Mouse (Mus musculus) MEL (cell line): Measurements from ENCODE around the gene Olfr389. TPM values are rescaled to one million over a fixed set of nuclear protein-coding genes. Genes with fewer than 3 reads are reported as not detected.

Source experiments
- DNase-seq: peaks from one replicate; pipeline ENCODE4 v3.0.0; 2011; ENCODE audit warnings: low read depth, low spot score
- H3K27ac ChIP-seq: 2 replicates; pipeline ENCODE4 v1.5.1; 2012; ENCODE audit warnings: low read depth, mild to moderate bottlenecking, control low read depth, low read length, moderate library complexity; ENCODE audit not compliant: control insufficient read depth
- H3K27me3 ChIP-seq, 2 experiments: fragments of 150-350 bp in 1 of 2; sonication (generic) in 1 of 2; 2 replicates each; pipeline ENCODE4 v1.6.1; 2012; ENCODE audit warnings: low read length in 2 of 2, mild to moderate bottlenecking in 2 of 2, improper control_type of control experiment in 1 of 2, moderate library complexity in 1 of 2; ENCODE audit not compliant: insufficient read depth in 2 of 2, control insufficient read depth in 1 of 2
- H3K36me3 ChIP-seq, 2 experiments: 2 replicates each; pipeline ENCODE4 v1.6.1; 2012 to 2014; ENCODE audit warnings: low read length in 2 of 2, improper control_type of control experiment in 1 of 2, inconsistent platforms in 1 of 2, mild to moderate bottlenecking in 1 of 2; ENCODE audit not compliant: insufficient read depth in 2 of 2, control insufficient read depth in 1 of 2
- H3K4me1 ChIP-seq, 2 experiments: fragments of 150-350 bp in 1 of 2; sonication (generic) in 1 of 2; 2 replicates each; pipeline ENCODE4 v1.6.1; 2012; ENCODE audit warnings: low read length in 2 of 2, improper control_type of control experiment in 1 of 2, mild to moderate bottlenecking in 1 of 2; ENCODE audit not compliant: insufficient read depth in 2 of 2, control insufficient read depth in 1 of 2
- H3K4me3 ChIP-seq, 2 experiments: fragments of 150-350 bp in 1 of 2; sonication (generic) in 1 of 2; 2 replicates each; pipeline ENCODE4 v1.5.1; 2012; ENCODE audit warnings: low read depth in 2 of 2, low read length in 2 of 2, mild to moderate bottlenecking in 2 of 2, moderate library complexity in 2 of 2, control low read depth in 1 of 2, improper control_type of control experiment in 1 of 2; ENCODE audit not compliant: control insufficient read depth in 1 of 2, insufficient read depth in 1 of 2
- H3K79me2 ChIP-seq: 2 replicates; pipeline ENCODE4 v1.6.1; 2012; ENCODE audit warnings: mild to moderate bottlenecking, low read length, moderate library complexity; ENCODE audit not compliant: control insufficient read depth, poor library complexity, insufficient read depth
- H3K9ac ChIP-seq: 2 replicates; pipeline ENCODE4 v1.6.1; 2012; ENCODE audit warnings: low read depth, mild to moderate bottlenecking, control low read depth, low read length, moderate library complexity; ENCODE audit not compliant: control insufficient read depth, poor library complexity, severe bottlenecking
- H3K9me3 ChIP-seq: fragments of 150-350 bp; sonication (generic); replicated peaks from 2 replicates; pipeline ENCODE4 v1.6.1; 2012; ENCODE audit warnings: mild to moderate bottlenecking, low read length, improper control_type of control experiment, moderate library complexity; ENCODE audit not compliant: insufficient read depth
- BHLHE40 ChIP-seq: IDR thresholded peaks from 2 replicates; pipeline ENCODE4 v1.6.1; 2012; ENCODE audit warnings: low read depth, mild to moderate bottlenecking, inconsistent platforms, low read length, improper control_type of control experiment, borderline replicate concordance
- CTCF ChIP-seq, 3 experiments: IDR thresholded peaks in 2 of 3; conservative IDR thresholded peaks in 1 of 3; 2 replicates each; pipeline ENCODE4 v1.5.1; 2011 to 2012; ENCODE audit warnings: low read length in 3 of 3, low read depth in 2 of 3, mild to moderate bottlenecking in 2 of 3, improper control_type of control experiment in 1 of 3, inconsistent platforms in 1 of 3, mixed read lengths in 1 of 3, moderate library complexity in 1 of 3; ENCODE audit not compliant: control insufficient read depth in 1 of 3, insufficient read depth in 1 of 3, poor library complexity in 1 of 3, severe bottlenecking in 1 of 3
- E2F4 ChIP-seq: IDR thresholded peaks from 2 replicates; pipeline ENCODE4 v1.6.1; 2011; ENCODE audit warnings: low read depth, low read length, improper control_type of control experiment, borderline replicate concordance
- ETS1 ChIP-seq: IDR thresholded peaks from 2 replicates; pipeline ENCODE4 v1.6.1; 2012; ENCODE audit warnings: low read depth, mild to moderate bottlenecking, inconsistent platforms, low read length, improper control_type of control experiment, moderate library complexity
- GABPA ChIP-seq: IDR thresholded peaks from 2 replicates; pipeline ENCODE4 v1.6.1; 2012; ENCODE audit warnings: low read depth, mild to moderate bottlenecking, inconsistent platforms, low read length, improper control_type of control experiment, moderate library complexity
- JUND ChIP-seq: IDR thresholded peaks from 2 replicates; pipeline ENCODE4 v1.6.1; 2011; ENCODE audit warnings: low read depth, mild to moderate bottlenecking, improper control_type of control experiment, low read length
- NELFE ChIP-seq: IDR thresholded peaks from 2 replicates; pipeline ENCODE4 v1.6.1; 2011; ENCODE audit warnings: low read depth, low read length, improper control_type of control experiment
- RAD21 ChIP-seq: IDR thresholded peaks from 2 replicates; pipeline ENCODE4 v1.6.1; 2011; ENCODE audit warnings: mild to moderate bottlenecking, low read depth, low read length, improper control_type of control experiment
- TAL1 ChIP-seq: IDR thresholded peaks from 2 replicates; pipeline ENCODE4 v1.6.1; 2012; ENCODE audit warnings: mild to moderate bottlenecking, inconsistent platforms, low read length, moderate library complexity, mixed read lengths
- TBP ChIP-seq: IDR thresholded peaks from 2 replicates; pipeline ENCODE4 v1.8.0; 2011; ENCODE audit warnings: low read depth, low read length, improper control_type of control experiment
- USF1 ChIP-seq: IDR thresholded peaks from 2 replicates; pipeline ENCODE4 v1.6.1; 2014; ENCODE audit warnings: low read depth, mild to moderate bottlenecking, inconsistent platforms, low read length, improper control_type of control experiment, moderate library complexity
- ZKSCAN1 ChIP-seq: IDR thresholded peaks from 2 replicates; pipeline ENCODE4 v1.6.1; 2012; ENCODE audit warnings: low read depth, mild to moderate bottlenecking, inconsistent platforms, low read length, improper control_type of control experiment, moderate library complexity
- ZMIZ1 ChIP-seq: IDR thresholded peaks from 2 replicates; pipeline ENCODE4 v1.6.1; 2012; ENCODE audit warnings: low read depth, mild to moderate bottlenecking, inconsistent platforms, low read length, improper control_type of control experiment, moderate library complexity
- polyA plus RNA-seq, 2 experiments: library from polyadenylated mRNA; stranded (reverse) in 1 of 2; unstranded in 1 of 2; fragments of >175 nt in 1 of 2; fragments of >200 nt in 1 of 2; gene quantifications; 2 replicates each; pipeline versions ENCODE4 v1.2.1 to v1.2.4; 2012; ENCODE audit warnings: low replicate concordance in 2 of 2, low read depth in 1 of 2; ENCODE audit not compliant: insufficient read length in 2 of 2, insufficient read depth in 1 of 2, missing spikeins in 1 of 2
- total RNA-seq: library from RNA; depleted of rRNA; stranded (reverse); fragments of 300-350 nt; gene quantifications from 2 replicates; pipeline ENCODE4 v1.2.3, GENCODE M21; 2012; rRNA removed

The Olfr389 gene
- total and polyA plus RNA-seq, 3 experiments, result not detected

DNA sequence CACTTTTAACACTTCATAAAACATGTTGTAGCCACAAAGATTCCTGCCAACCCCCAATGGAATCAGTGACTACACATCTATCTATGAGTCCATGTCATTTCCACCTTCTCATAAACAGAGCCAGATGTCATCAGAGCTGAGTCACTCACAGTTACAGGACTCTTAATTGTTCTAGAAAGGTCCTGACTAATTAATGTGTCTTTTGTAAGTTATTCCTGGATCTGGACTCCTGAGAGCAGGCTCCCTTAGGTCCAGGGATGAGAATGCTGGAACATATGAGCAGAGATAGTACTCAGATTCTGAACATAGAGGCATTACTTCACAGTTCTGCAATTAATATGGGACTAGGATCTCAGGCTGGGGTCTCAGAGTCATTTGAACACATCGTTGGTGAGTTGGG, 2.2 kb upstream of the Olfr389 start, which contains the start of gene Olfr390:
Olfr390 (plus strand) TSS at position 301 of the 400 bp plus-strand sequence.
- H3K27me3 ChIP-seq, result no peaks in the 10 kb centered on the region
- H3K4me1 ChIP-seq, result no peaks in the 10 kb centered on the region
- no peak within 1 kb of the TSS for H3K4me3 ChIP-seq
- DNase-seq, result no peak
- no peak within 1 kb of the TSS for H3K27ac ChIP-seq
- H3K79me2 ChIP-seq, result no peaks in the 10 kb centered on the region
- no peaks in the 10 kb centered on the region for H3K36me3 ChIP-seq
- no peak within 1 kb of the TSS for H3K9ac ChIP-seq
- TF ChIP-seq ETS1, result no peak
- no peak for TF ChIP-seq ZKSCAN1
- no peak for TF ChIP-seq NELFE
- TF ChIP-seq TBP, result no peak
- TF ChIP-seq JUND, result no peak
- TF ChIP-seq ZMIZ1, result no peak
- TF ChIP-seq GABPA, result no peak
- no peaks in the 10 kb centered on the region for H3K9me3 ChIP-seq

DNA sequence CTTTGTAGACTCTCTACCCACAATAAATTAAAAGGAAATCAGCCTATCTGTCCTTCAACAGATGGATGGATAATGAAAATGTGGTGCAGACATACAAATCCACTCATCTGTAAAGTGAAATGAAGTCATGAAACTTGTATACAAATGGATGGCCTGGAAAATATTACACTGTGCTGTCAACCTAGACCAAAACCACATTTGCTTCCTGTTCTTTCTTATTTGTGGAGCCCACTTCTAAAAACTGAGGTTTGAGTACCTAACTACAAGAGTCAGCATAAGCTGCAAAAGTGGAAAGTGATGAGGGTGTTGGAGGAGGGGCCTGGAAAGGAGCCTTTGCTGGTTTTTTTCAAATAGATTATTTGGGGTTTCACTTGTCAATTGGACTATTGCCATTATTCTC, 21.4 kb downstream of the Olfr389 start:
- Histone ChIP-seq H3K27ac (no peak overlapping the region), H3K9ac (no peak overlapping the region), H3K9me3 (no peaks in the 10 kb centered on the region), H3K4me1 (no peaks in the 10 kb centered on the region), H3K27me3 (no peaks in the 10 kb centered on the region; a peak in 1 of 4 replicates), H3K4me3 (no peak overlapping the region), H3K36me3 (no peaks in the 10 kb centered on the region), H3K79me2 (no peaks in the 10 kb centered on the region)
- TF ChIP-seq TAL1 (no peak), TBP (no peak), USF1 (no peak), RAD21 (no peak), BHLHE40 (no peak), JUND (no peak), CTCF (IDR thresholded peaks at IDR 0.05 in 2 of 3, conservative IDR thresholded peaks at IDR 0.05 in 1 of 3; ENCODE audit: control insufficient read depth in 1 of 3, insufficient read depth in 1 of 3, low read depth in 2 of 3, low read length in 3 of 3, poor library complexity in 1 of 3, severe bottlenecking in 1 of 3) (no peak), ETS1 (no peak), E2F4 (no peak)
- DNase-seq, result no peak

Other genes with a start within 250 kb of the Olfr389 start
- not detected in 2 replicates for gene Olfr385, start 187.7 kb downstream of the Olfr389 start, total RNA-seq
- gene Olfr385, start 187.7 kb downstream of the Olfr389 start, polyA plus RNA-seq, result not detected
- not detected in 2 replicates for gene Olfr384, start 182.1 kb downstream of the Olfr389 start, total RNA-seq
- gene Olfr384, start 182.1 kb downstream of the Olfr389 start, polyA plus RNA-seq, result not detected
- gene Zfp735, start 91.9 kb downstream of the Olfr389 start, total RNA-seq, result not detected in 2 replicates
- not detected for gene Zfp735, start 91.9 kb downstream of the Olfr389 start, polyA plus RNA-seq
- not detected in 2 replicates for gene Olfr390, start 2.3 kb upstream of the Olfr389 start, total RNA-seq
- gene Olfr390, start 2.3 kb upstream of the Olfr389 start, polyA plus RNA-seq, result not detected
- gene Olfr391-ps, start 22.3 kb upstream of the Olfr389 start, total RNA-seq, result not detected in 2 replicates
- gene Olfr391-ps, start 22.3 kb upstream of the Olfr389 start, polyA plus RNA-seq, result not detected
- not detected in 2 replicates for gene Olfr392, start 36.3 kb upstream of the Olfr389 start, total RNA-seq
- gene Olfr392, start 36.3 kb upstream of the Olfr389 start, polyA plus RNA-seq, result not detected
- not detected in 2 replicates for gene Olfr393, start 70.7 kb upstream of the Olfr389 start, total RNA-seq
- not detected for gene Olfr393, start 70.7 kb upstream of the Olfr389 start, polyA plus RNA-seq
- gene Olfr394, start 110.1 kb upstream of the Olfr389 start, total RNA-seq, result not detected in 2 replicates
- not detected for gene Olfr394, start 110.1 kb upstream of the Olfr389 start, polyA plus RNA-seq
- gene Olfr395, start 128.6 kb upstream of the Olfr389 start, total RNA-seq, result not detected in 2 replicates
- not detected for gene Olfr395, start 128.6 kb upstream of the Olfr389 start, polyA plus RNA-seq
- not detected in 2 replicates for gene Olfr23, start 156.0 kb upstream of the Olfr389 start, total RNA-seq
- not detected for gene Olfr23, start 156.0 kb upstream of the Olfr389 start, polyA plus RNA-seq
- gene Olfr397, start 180.1 kb upstream of the Olfr389 start, total RNA-seq, result not detected in 2 replicates
- gene Olfr397, start 180.1 kb upstream of the Olfr389 start, polyA plus RNA-seq, result not detected
- gene Olfr398, start 209.7 kb upstream of the Olfr389 start, total RNA-seq, result not detected in 2 replicates
- gene Olfr398, start 209.7 kb upstream of the Olfr389 start, polyA plus RNA-seq, result not detected